Mouse (Mus musculus) urinary bladder, postnatal 14 days (tissue): ENCODE results near the gene Tas2r129.
"Not testable (repeated sequence)": the region's sequence is repeated elsewhere in the genome, so short reads cannot be mapped to it uniquely, and the experiment has no call there.

ENCODE experiments used
- DNase-seq: peaks from one replicate; pipeline ENCODE4 v3.0.0; 2021; ENCODE audit warnings: low spot score

The Tas2r129 gene

GRCm38 (mm10) chr6:132950802-132951201, at the start of gene Tas2r129:
Tas2r129 (plus strand) TSS chr6:132951102.
- no peak for DNase-seq

GRCm38 (mm10) chr6:132909351-132909750, 41.6 kb upstream of the Tas2r129 start, which contains the start of gene Tas2r125:
Tas2r125 (plus strand) TSS chr6:132909651.
- no peak for DNase-seq

GRCm38 (mm10) chr6:132941376-132941775, 9.5 kb upstream of the Tas2r129 start:
- DNase-seq = not testable (repeated sequence)

- no peak for DNase-seq
Measured at GRCm38 (mm10) chr6:132957819-132958218, 6.9 kb downstream of the Tas2r129 start, which contains the start of gene Tas2r131. Tas2r131 (minus strand) TSS chr6:132957919.

- DNase-seq = no peak
Measured at GRCm38 (mm10) chr6:132980865-132981264, 30.0 kb downstream of the Tas2r129 start, which contains the start of gene Tas2r109. Tas2r109 (minus strand) TSS chr6:132980965.
